In the genomic region with DNA sequence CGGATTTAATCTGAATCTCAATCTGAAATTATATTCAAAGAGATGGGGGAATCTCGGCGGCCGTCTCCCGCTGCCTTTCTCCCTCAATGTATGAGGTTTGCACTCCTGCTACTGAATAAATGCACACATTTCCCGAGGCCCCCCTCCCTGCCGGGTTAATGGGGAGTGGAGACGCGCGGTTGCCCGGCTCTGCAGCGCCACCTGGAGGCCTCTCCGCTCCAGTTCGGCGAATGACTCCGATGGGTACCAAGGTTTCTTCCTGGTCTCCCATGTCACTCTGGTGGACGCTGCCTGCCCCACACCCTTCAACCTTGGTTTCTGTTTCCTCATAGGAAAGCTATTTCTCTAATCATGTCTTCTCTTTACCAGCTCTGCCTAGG, we compare ENCODE assay signal across 9 mouse cellular contexts. TPM values are rescaled to one million over a fixed set of nuclear protein-coding genes. Genes with fewer than 3 reads are reported as not detected.
DNase-seq lines count a peak whose midpoint lies in the region; ATAC-seq and TF ChIP-seq lines count a peak whose summit lies in the region.
"Had no signal": no experiment of that assay in that cellular context is flagged by ENCODE, and none has a peak within 500 bp of the region (broad histone marks: within the 10 kb centered on the region; RNA-seq: fewer than 3 reads in every experiment).

No protein-coding gene starts in this region.

- H3K9ac ChIP-seq in hindbrain, embryonic 12.5 days = peak overlapping the region; percentile 78
- no peak overlapping the region for H3K9ac ChIP-seq in lung, postnatal 0 days (replicated peaks; ENCODE audit: low read depth)

- no peaks in the 10 kb centered on the region for H3K9me3 ChIP-seq in hindbrain, embryonic 12.5 days (replicated peaks)
- no peaks in the 10 kb centered on the region for H3K9me3 ChIP-seq in lung, postnatal 0 days (ENCODE audit: low read length)

- under 1% methylated on average over 17 of the region's 17 CpGs for WGBS in hindbrain, embryonic 12.5 days
- under 1% methylated on average over 17 of the region's 17 CpGs for WGBS in lung, postnatal 0 days

- H3K27ac ChIP-seq in hindbrain, embryonic 12.5 days = peak overlapping the region; percentile 85
- no peak overlapping the region for H3K27ac ChIP-seq in lung, postnatal 0 days (ENCODE audit: low read length)
- H3K27ac ChIP-seq: macrophage had no signal

- peak; percentile 41 for ATAC-seq in Patski
- peak; percentile 48 for ATAC-seq in hindbrain, embryonic 12.5 days (ENCODE audit: low FRiP score)
- peak; percentile 63 for ATAC-seq in lung, postnatal 0 days

- H3K27me3 ChIP-seq in Patski = peaks cover under 1% of the 10 kb centered on the region
- H3K27me3 ChIP-seq in hindbrain, embryonic 12.5 days = peaks cover 26% of the 10 kb centered on the region
- H3K27me3 ChIP-seq in lung, postnatal 0 days (replicated peaks; ENCODE audit: insufficient read depth, low read length) = peaks cover 28% of the 10 kb centered on the region

- H3K4me3 ChIP-seq in hindbrain, embryonic 12.5 days = peak overlapping the region; percentile 60
- peak overlapping the region; percentile 38 for H3K4me3 ChIP-seq in lung, postnatal 0 days (ENCODE audit: low read depth, low read length)

- peaks cover 61% of the 10 kb centered on the region for H3K4me1 ChIP-seq in hindbrain, embryonic 12.5 days
- peaks cover 4% of the 10 kb centered on the region for H3K4me1 ChIP-seq in lung, postnatal 0 days (ENCODE audit: insufficient read depth, low read depth, low read length)

- CTCF ChIA-PET in Patski (lab: Charles Lee) = interaction anchor here (0.7 to 19.5 kb wide), 17 partner anchors 9 to 265 kb away, joined by 3 to 255 read pairs (median 3); no protein-coding TSS in a partner anchor

- POLR2A ChIA-PET in Patski (lab: Charles Lee) = interaction anchor here (0.9 to 1.7 kb wide), 2 partner anchors 29 to 31 kb away, joined by 5 to 8 read pairs; no protein-coding TSS in a partner anchor

- peak overlapping the region; percentile 95 for H3K4me2 ChIP-seq in hindbrain, embryonic 12.5 days (replicated peaks)
- H3K4me2 ChIP-seq in lung, postnatal 0 days (replicated peaks; ENCODE audit: low read depth, low read length) = peak overlapping the region; percentile 78

- TF ChIP-seq CTCF in Patski (IDR thresholded peaks at IDR 0.05) = no peak
- peak; percentile 90 for TF ChIP-seq CTCF in lung, postnatal 0 days (IDR thresholded peaks at IDR 0.05)

- in situ Hi-C loops in Patski (cut with MboI; ENCODE audit: low pct_unique_long_range_greater_than_20kb) = loop anchor here (5.0 to 25.0 kb wide), 4 partner anchors 33 to 542 kb away; partner anchors contain the start of genes Akip1, BC051019 and St5

- no peak for DNase-seq in Patski (ENCODE audit: low read depth, low spot score)
- peak; percentile 98 for DNase-seq in cerebellum, postnatal 14 days
- DNase-seq in frontal cortex, postnatal 14 days (ENCODE audit: low spot score in 2 of 2) = peak; percentile 74 to 87
- DNase-seq in layer of hippocampus, postnatal 14 days (ENCODE audit: low spot score in 2 of 2) = peak; percentile 87 to 91
- DNase-seq in lung, postnatal 0 days (ENCODE audit: low spot score) = peak; percentile 73
- peak; percentile 94 for DNase-seq in retina, embryonic 14.5 days (ENCODE audit: low spot score)
- DNase-seq in thymus, postnatal 4 days = peak; percentile 83

- no peak for TF ChIP-seq EP300 in lung, postnatal 0 days (IDR thresholded peaks at IDR 0.05)

- H3K36me3 ChIP-seq in hindbrain, embryonic 12.5 days = no peaks in the 10 kb centered on the region
- H3K36me3 ChIP-seq in lung, postnatal 0 days (ENCODE audit: insufficient read depth, low read length) = no peaks in the 10 kb centered on the region

RNA-seq across cellular contexts. Expression of gene Lmo1, which starts 4.6 kb away (rescaled TPM):
- polyA plus RNA-seq in Patski (2021) = 10.7 TPM
- polyA plus RNA-seq in hindbrain, embryonic 12.5 days (2016; fragmentation: Nextera tagmentation; extraction: Ambion mirVana) = 46.3 and 50.9 TPM in 2 replicates
- total RNA-seq in layer of hippocampus, postnatal 14 days (2021) = 10 to 100 TPM; 53.8 to 60.2 TPM
- polyA plus RNA-seq in lung, postnatal 0 days (2015; fragmentation: Nextera tagmentation; extraction: Ambion mirVana) = 10.0 and 10.3 TPM in 2 replicates
- polyA plus RNA-seq: macrophage had no signal
